Mouse (Mus musculus) cerebellum, adult 18-20 months (tissue): ENCODE data around the gene Casc1.

Source experiments
- DNase-seq, 2 experiments: peaks; one replicate each; pipeline ENCODE4 v3.0.0; 2021

Gene Casc1

GRCm38 (mm10) chr6:145210816-145211338 lies at the start of gene Casc1, which contains the start of gene Etfrf1:
TSS of gene Casc1 (minus strand) at chr6:145211005.
TSS of gene Etfrf1 (plus strand) at chr6:145211134.
- peak; percentile 95 to 99 for DNase-seq

DNA sequence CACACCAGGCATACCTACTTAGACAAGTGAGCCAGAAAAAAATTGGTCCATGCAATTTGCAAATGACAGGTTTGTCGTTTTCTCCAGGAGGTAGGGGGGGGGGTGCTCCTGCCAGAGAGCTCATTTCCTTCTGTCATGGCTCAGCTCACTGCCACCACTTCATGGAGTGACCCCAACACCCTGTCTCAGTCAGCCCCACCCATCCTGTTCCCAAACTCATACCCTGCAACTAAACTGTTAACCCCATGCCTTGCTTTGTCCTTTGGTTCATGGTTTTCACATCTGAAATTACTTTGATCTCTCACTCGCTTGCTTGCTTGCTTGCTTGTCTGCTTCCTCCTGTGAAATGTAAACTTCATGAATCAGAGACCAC lies 45.9 kb upstream of the Casc1 start:
- no peak for DNase-seq

- no peak for DNase-seq
These were observed 45.3 kb upstream of the Casc1 start for GRCm38 (mm10) chr6:145255952-145256700.

- DNase-seq, result peak in 1 of 2 experiments; percentile 41
These were observed 40.0 kb upstream of the Casc1 start for GRCm38 (mm10) chr6:145250820-145251219.

- DNase-seq, result peak; percentile 87 to 95
These were observed 39.5 kb upstream of the Casc1 start, which contains the start of gene Kras for GRCm38 (mm10) chr6:145250185-145250791. TSS of gene Kras (minus strand) at chr6:145250239.

- DNase-seq, result peak; percentile 67 to 75
These were observed 38.7 kb upstream of the Casc1 start for GRCm38 (mm10) chr6:145249291-145250184.

DNA sequence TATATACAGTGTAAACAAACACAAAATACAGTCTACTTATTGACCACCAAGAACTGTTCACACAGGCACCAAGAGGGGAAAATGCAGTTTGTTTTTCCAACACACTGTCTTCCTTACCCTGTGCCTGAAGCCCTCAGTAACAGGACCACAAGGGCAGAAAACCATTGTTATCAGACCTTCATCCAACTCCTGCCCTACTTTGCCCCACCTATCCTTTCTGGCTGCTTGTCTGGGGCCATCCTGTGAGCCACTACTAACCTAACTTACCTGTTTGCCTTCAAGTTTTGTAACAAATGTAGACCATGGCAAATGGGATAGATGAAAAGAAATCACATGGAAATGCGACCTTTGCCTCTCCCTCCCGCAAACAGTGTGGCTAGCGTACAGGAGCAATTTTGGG lies 37.1 kb upstream of the Casc1 start:
- DNase-seq, result no peak

GRCm38 (mm10) chr6:145246841-145247240 lies 36.0 kb upstream of the Casc1 start:
- no peak for DNase-seq

DNA sequence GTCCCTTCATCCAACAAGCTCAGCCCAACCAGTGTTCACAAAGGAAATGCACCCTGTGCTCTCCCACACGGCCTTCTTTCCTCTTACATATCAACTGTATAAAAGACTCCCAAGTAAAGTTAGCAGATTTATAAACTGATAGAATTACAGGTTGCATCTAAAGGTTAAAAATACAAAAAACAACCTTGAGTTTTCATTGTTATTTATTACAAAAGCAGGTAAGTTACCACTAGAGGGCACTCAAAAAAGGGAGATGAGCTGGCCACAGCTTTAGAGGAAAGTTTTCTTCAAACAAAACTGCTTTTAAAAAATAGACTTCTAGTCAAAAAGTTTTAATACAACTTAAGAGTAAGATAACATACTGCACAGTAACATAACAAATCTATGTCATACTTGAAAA lies 31.7 kb upstream of the Casc1 start:
- DNase-seq, result no peak

GRCm38 (mm10) chr6:145240285-145240684 lies 29.5 kb upstream of the Casc1 start:
- no peak for DNase-seq

DNA sequence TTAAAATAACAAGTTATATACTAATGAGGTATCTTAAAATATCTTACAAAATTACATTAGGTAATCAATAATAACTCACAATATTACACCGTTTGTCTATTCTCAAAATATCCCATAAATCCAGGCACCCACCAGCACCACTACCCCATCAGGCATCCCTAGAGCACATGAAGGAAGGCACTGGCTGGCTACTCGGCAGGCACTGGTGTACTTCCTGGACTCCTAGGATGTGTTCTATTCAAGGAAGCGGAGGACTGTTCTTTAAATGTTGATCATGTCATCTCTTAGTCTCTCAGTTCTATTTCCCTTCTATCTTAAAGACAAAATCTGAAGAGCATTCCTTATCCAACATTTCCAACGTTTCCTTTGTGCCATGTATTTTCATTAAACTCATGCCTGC lies 26.3 kb upstream of the Casc1 start:
- no peak for DNase-seq

GRCm38 (mm10) chr6:145235367-145235766 lies 24.6 kb upstream of the Casc1 start:
- no peak for DNase-seq

GRCm38 (mm10) chr6:145234391-145234790 lies 23.6 kb upstream of the Casc1 start:
- no peak for DNase-seq

GRCm38 (mm10) chr6:145226296-145226695 lies 15.5 kb upstream of the Casc1 start:
- no peak for DNase-seq

DNA sequence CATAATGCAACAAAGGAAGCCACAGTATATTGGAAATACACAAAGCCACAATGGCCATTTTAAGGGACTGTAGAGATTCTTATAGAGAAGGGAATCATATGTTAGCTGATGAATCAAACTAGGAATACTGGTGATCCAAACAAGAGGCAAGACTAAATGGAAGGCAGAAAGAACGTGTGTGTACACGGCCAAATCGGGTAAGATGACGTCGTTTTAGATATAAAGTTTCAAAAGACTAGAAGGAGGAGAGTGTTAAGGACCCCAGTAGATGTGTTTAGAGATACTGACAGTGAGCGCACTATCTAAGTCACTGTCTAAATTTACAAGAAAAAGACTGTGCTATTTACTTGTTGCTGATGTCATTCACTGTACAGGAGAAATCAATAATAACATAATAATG lies 13.4 kb upstream of the Casc1 start:
- no peak for DNase-seq

- no peak for DNase-seq
These were observed 5.0 kb upstream of the Casc1 start for GRCm38 (mm10) chr6:145215826-145216225.

- DNase-seq, result no peak
These were observed 3.1 kb upstream of the Casc1 start for GRCm38 (mm10) chr6:145213916-145214315.

- DNase-seq, result no peak
These were observed 836 bp upstream of the Casc1 start for GRCm38 (mm10) chr6:145211376-145212305.

GRCm38 (mm10) chr6:145210056-145210680 lies 637 bp downstream of the Casc1 start:
- DNase-seq, result peak; percentile 10 to 41

DNA sequence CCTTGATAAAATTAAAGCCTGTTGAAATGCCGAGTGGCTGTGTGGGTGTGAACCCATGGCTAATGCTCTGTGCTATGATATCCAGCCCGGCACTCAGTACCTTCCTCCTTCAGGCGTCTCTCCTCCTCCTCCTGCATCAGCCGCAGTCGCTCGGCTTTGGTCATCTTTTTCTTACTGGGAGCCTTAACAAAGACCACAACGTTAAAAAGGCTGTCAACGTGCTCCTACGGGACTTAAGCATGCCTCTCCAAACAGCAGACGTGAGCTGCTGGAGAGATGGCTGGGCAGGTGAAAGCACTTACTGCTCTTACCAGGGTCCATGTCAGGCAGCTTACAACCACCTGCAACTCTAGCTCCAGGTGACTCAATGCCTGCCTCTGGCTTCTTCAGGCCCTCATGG lies 5.7 kb downstream of the Casc1 start:
- DNase-seq, result no peak

- DNase-seq, result no peak
These were observed 6.4 kb downstream of the Casc1 start for GRCm38 (mm10) chr6:145204440-145204839.
